Mouse (Mus musculus) gastrocnemius, adult 2 months (tissue): ENCODE data around the gene Klhl5. TPM values are rescaled to one million over a fixed set of nuclear protein-coding genes. Genes with fewer than 3 reads are reported as not detected.

Source experiments
- DNase-seq: peaks from one replicate; pipeline ENCODE4 v3.0.0; 2022
- H3K27ac ChIP-seq: fragments of 200-600 bp; 2 replicates; pipeline ENCODE4 v1.8.1; 2022; ENCODE audit warnings: mild to moderate bottlenecking
- H3K4me3 ChIP-seq: fragments of 200-600 bp; 2 replicates; pipeline ENCODE4 v1.8.1; 2022; ENCODE audit warnings: mild to moderate bottlenecking, moderate library complexity
- CTCF ChIP-seq: fragments of 200-600 bp; IDR thresholded peaks from 2 replicates; pipeline ENCODE4 v1.8.1; 2022; ENCODE audit warnings: antibody characterized with exemption, mild to moderate bottlenecking, moderate library complexity
- intact Hi-C: fragments of 180-260 bp; cut with DNase I; formaldehyde crosslinking; loops from one replicate; pipeline ENCODE4 v1.15.1; 2025
- total RNA-seq, 2 experiments: library from RNA; stranded (reverse); gene quantifications; 2 replicates each; pipeline ENCODE4 v1.2.3; 2021

Klhl5 gene
- total RNA-seq, 2 experiments from 2014 or later = 5.1 to 5.9 TPM

GRCm38 (mm10) chr5:65157412-65158381 is 50.4 kb downstream of the Klhl5 start:
- peak; percentile 65 for TF ChIP-seq CTCF
- DNase-seq = peak; percentile 70
- intact Hi-C loops = loop anchor here (5.0 kb wide), 1 partner anchor 50 kb away; the partner anchor contains the start of gene Klhl5
- peak overlapping the region; percentile 89 for H3K27ac ChIP-seq
- peak overlapping the region; percentile 55 for H3K4me3 ChIP-seq

- intact Hi-C loops = loop anchor here (5.0 kb wide), 1 partner anchor 52 kb away; the partner anchor contains the start of gene Klhl5
These were observed 51.5 kb downstream of the Klhl5 start for GRCm38 (mm10) chr5:65158696-65159305.

GRCm38 (mm10) chr5:65163001-65163400 is 55.7 kb downstream of the Klhl5 start:
- Histone ChIP-seq H3K4me3 (no peak overlapping the region), H3K27ac (peak overlapping the region; percentile 32; the same call in 1 of the 2 replicates)
- intact Hi-C loops = no loop called here
- peak; percentile 30 for DNase-seq
- TF ChIP-seq CTCF = no peak

More at GRCm38 (mm10) chr5:65158696-65159305, 51.5 kb downstream of the Klhl5 start:
- no peak for TF ChIP-seq CTCF
- no peak for DNase-seq
- Histone ChIP-seq H3K27ac (peak overlapping the region; percentile 89), H3K4me3 (no peak overlapping the region)

GRCm38 (mm10) chr5:65163489-65164092 is 56.3 kb downstream of the Klhl5 start:
- DNase-seq = no peak
- intact Hi-C loops = no loop called here
- TF ChIP-seq CTCF = no peak
- Histone ChIP-seq H3K27ac (peak overlapping the region; percentile 32; the same call in 1 of the 2 replicates), H3K4me3 (no peak overlapping the region)

- H3K4me3 ChIP-seq = no peak overlapping the region
- intact Hi-C loops = no loop called here
- no peak for TF ChIP-seq CTCF
- no peak overlapping the region for H3K27ac ChIP-seq
- DNase-seq = no peak
These were observed 62.9 kb downstream of the Klhl5 start for GRCm38 (mm10) chr5:65170206-65170605.

- Histone ChIP-seq H3K4me3 (peak overlapping the region; percentile 32; the same call in 1 of the 2 replicates), H3K27ac (no peak overlapping the region)
- intact Hi-C loops = no loop called here
- TF ChIP-seq CTCF = no peak
- DNase-seq = no peak
These were observed 67.9 kb downstream of the Klhl5 start for GRCm38 (mm10) chr5:65175035-65175917.

GRCm38 (mm10) chr5:65175918-65176484 is 68.7 kb downstream of the Klhl5 start:
- no peak for DNase-seq
- H3K4me3 ChIP-seq = peak overlapping the region; percentile 32; the same call in 1 of the 2 replicates
- TF ChIP-seq CTCF = no peak
- no peak overlapping the region for H3K27ac ChIP-seq
- intact Hi-C loops = no loop called here

GRCm38 (mm10) chr5:65177026-65177514 is 69.7 kb downstream of the Klhl5 start:
- intact Hi-C loops = no loop called here
- no peak for TF ChIP-seq CTCF
- Histone ChIP-seq H3K27ac (no peak overlapping the region), H3K4me3 (no peak overlapping the region)
- no peak for DNase-seq

- TF ChIP-seq CTCF = no peak
- intact Hi-C loops = no loop called here
- DNase-seq = no peak
- no peak overlapping the region for H3K27ac ChIP-seq
- no peak overlapping the region for H3K4me3 ChIP-seq
These were observed 71.1 kb downstream of the Klhl5 start for GRCm38 (mm10) chr5:65178477-65178876.

- no peak for TF ChIP-seq CTCF
- DNase-seq = no peak
- Histone ChIP-seq H3K27ac (no peak overlapping the region), H3K4me3 (no peak overlapping the region)
- intact Hi-C loops = no loop called here
These were observed 73.9 kb downstream of the Klhl5 start for GRCm38 (mm10) chr5:65181160-65181793.

- intact Hi-C loops = no loop called here
- TF ChIP-seq CTCF = no peak
- DNase-seq = no peak
- Histone ChIP-seq H3K27ac (no peak overlapping the region), H3K4me3 (no peak overlapping the region)
These were observed 74.4 kb downstream of the Klhl5 start for GRCm38 (mm10) chr5:65181794-65182169.
